In genomic region chr11:78465568-78466180, GRCm38 (mm10) we compare ENCODE assay signal across 7 mouse cellular contexts. TPM values are rescaled to one million over a fixed set of nuclear protein-coding genes. Genes with fewer than 3 reads are reported as not detected.
A peak's percentile ranks its signal among the peaks of the same experiment; 100 is the strongest.
DNase-seq lines count a peak whose midpoint lies in the region; ATAC-seq lines count a peak whose summit lies in the region.

Slc46a1 (plus strand) TSS chr11:78465697.

- no peaks in the 10 kb centered on the region for H3K4me1 ChIP-seq in embryonic facial prominence, embryonic 11.5 days (ENCODE audit: control insufficient read depth, insufficient read depth, low read length)
- H3K4me1 ChIP-seq in limb, embryonic 10.5 days = peaks cover 36% of the 10 kb centered on the region
- peaks cover 12% of the 10 kb centered on the region for H3K4me1 ChIP-seq in midbrain, embryonic 12.5 days

- peak within 1 kb of the TSS; percentile 93 for H3K4me2 ChIP-seq in embryonic facial prominence, embryonic 11.5 days (ENCODE audit: low read depth, low read length)
- peak within 1 kb of the TSS; percentile 94 for H3K4me2 ChIP-seq in midbrain, embryonic 12.5 days (replicated peaks)

- peak; percentile 93 for DNase-seq in adrenal gland, postnatal 14 days
- DNase-seq in embryonic facial prominence, embryonic 11.5 days (ENCODE audit: low spot score) = peak; percentile 93
- peak; percentile 98 for DNase-seq in heart, adult 11 months
- DNase-seq in kidney, adult 18-20 months = peak; percentile 85
- peak; percentile 90 for DNase-seq in limb, embryonic 10.5 days (ENCODE audit: low spot score)
- DNase-seq in spleen, adult 12 weeks (ENCODE audit: low spot score) = peak; percentile 33

- peak within 1 kb of the TSS; percentile 83 for H3K27ac ChIP-seq in embryonic facial prominence, embryonic 11.5 days (replicated peaks; ENCODE audit: low read depth, low read length)
- H3K27ac ChIP-seq in limb, embryonic 10.5 days = peak within 1 kb of the TSS; percentile 93
- H3K27ac ChIP-seq in midbrain, embryonic 12.5 days (replicated peaks) = peak within 1 kb of the TSS; percentile 85

- ATAC-seq in embryonic facial prominence, embryonic 11.5 days (replicated peaks; ENCODE audit: insufficient number of reproducible peaks, low FRiP score, low TSS enrichment, low read depth) = peak; percentile 94
- ATAC-seq in midbrain, embryonic 12.5 days (ENCODE audit: low FRiP score, low read depth) = peak; percentile 91

- no peaks in the 10 kb centered on the region for H3K36me3 ChIP-seq in embryonic facial prominence, embryonic 11.5 days (replicated peaks; ENCODE audit: control insufficient read depth, insufficient read depth, low read depth, low read length)
- no peaks in the 10 kb centered on the region for H3K36me3 ChIP-seq in limb, embryonic 10.5 days
- H3K36me3 ChIP-seq in midbrain, embryonic 12.5 days = 0 out of 2 replicates have a peak, but pooled peaks cover 3% of the 10 kb centered on the region

- WGBS in embryonic facial prominence, embryonic 11.5 days = 0% methylated on average over 41 of the region's 41 CpGs
- under 1% methylated on average over 41 of the region's 41 CpGs for WGBS in limb, embryonic 10.5 days
- WGBS in midbrain, embryonic 12.5 days = under 1% methylated on average over 40 of the region's 41 CpGs

- no peaks in the 10 kb centered on the region for H3K9me3 ChIP-seq in embryonic facial prominence, embryonic 11.5 days (replicated peaks; ENCODE audit: control insufficient read depth, low read length)
- no peaks in the 10 kb centered on the region for H3K9me3 ChIP-seq in limb, embryonic 10.5 days (replicated peaks)
- peaks cover 4% of the 10 kb centered on the region; the same call in 1 of the 2 replicates for H3K9me3 ChIP-seq in midbrain, embryonic 12.5 days

- no peaks in the 10 kb centered on the region for H3K27me3 ChIP-seq in embryonic facial prominence, embryonic 11.5 days (ENCODE audit: control insufficient read depth, insufficient read depth, low read length)
- no peaks in the 10 kb centered on the region for H3K27me3 ChIP-seq in limb, embryonic 10.5 days (ENCODE audit: low read depth, poor library complexity, severe bottlenecking)
- H3K27me3 ChIP-seq in midbrain, embryonic 12.5 days = no peaks in the 10 kb centered on the region

- H3K9ac ChIP-seq in embryonic facial prominence, embryonic 11.5 days (replicated peaks; ENCODE audit: low read length) = peak within 1 kb of the TSS; percentile 93
- peak within 1 kb of the TSS; percentile 84 for H3K9ac ChIP-seq in midbrain, embryonic 12.5 days (replicated peaks)

- peak within 1 kb of the TSS; percentile 81 for H3K4me3 ChIP-seq in embryonic facial prominence, embryonic 11.5 days (ENCODE audit: low read depth, low read length)
- peak within 1 kb of the TSS; percentile 71 for H3K4me3 ChIP-seq in limb, embryonic 10.5 days
- peak within 1 kb of the TSS; percentile 77 for H3K4me3 ChIP-seq in midbrain, embryonic 12.5 days

RNA-seq across cellular contexts. Expression of gene Slc46a1, which starts in this region (rescaled TPM):
- total RNA-seq in adrenal gland, postnatal 14 days (2021) = 16.7 and 20.5 TPM in 2 replicates
- 13.0 and 14.9 TPM in 2 replicates for polyA plus RNA-seq in embryonic facial prominence, embryonic 11.5 days (2014; fragmentation: Nextera tagmentation; extraction: Ambion mirVana)
- polyA plus RNA-seq in limb, embryonic 10.5 days (2016; fragmentation: Nextera tagmentation; extraction: Ambion mirVana) = 15.0 and 18.1 TPM in 2 replicates
- 17.8 and 18.5 TPM in 2 replicates for polyA plus RNA-seq in midbrain, embryonic 12.5 days (2016; fragmentation: Nextera tagmentation; extraction: Ambion mirVana)

Comparison
In these comparisons a context has a peak if more than half of its experiments do, and no peak if none do; other contexts are left out.
1. Peak in every context shown above with its lines: DNase-seq, ATAC-seq, H3K4me3 ChIP-seq and H3K27ac ChIP-seq.
2. DNase-seq: peak in every context shown above with its lines; median percentile 98 in heart, adult 11 months; 93 in adrenal gland, postnatal 14 days; 93 in embryonic facial prominence, embryonic 11.5 days; 90 in limb, embryonic 10.5 days; 85 in kidney, adult 18-20 months; 33 in spleen, adult 12 weeks.